ENCODE assay signal across 9 mouse cellular contexts in genomic region chr7:44984833-44985164, GRCm38 (mm10). TPM values are rescaled to one million over a fixed set of nuclear protein-coding genes. Genes with fewer than 3 reads are reported as not detected.
DNase-seq lines count a peak whose midpoint lies in the region; ATAC-seq and TF ChIP-seq lines count a peak whose summit lies in the region.
"Had no signal": no experiment of that assay in that cellular context is flagged by ENCODE, and none has a peak within 500 bp of the region (broad histone marks: within the 10 kb centered on the region; RNA-seq: fewer than 3 reads in every experiment).

No protein-coding gene starts in this region.

- 33% methylated on average over 3 of the region's 3 CpGs for WGBS in kidney, postnatal 0 days
- WGBS in kidney, adult 2 months = 45% methylated on average over 3 of the region's 3 CpGs
- 59% methylated on average over 3 of the region's 3 CpGs for WGBS in forebrain, embryonic 10.5 days
- 49% methylated on average over 3 of the region's 3 CpGs for WGBS in limb, embryonic 11.5 days
- 46% methylated on average over 3 of the region's 3 CpGs for WGBS in neural tube, embryonic 14.5 days

- H3K27ac ChIP-seq in kidney, postnatal 0 days = 0 out of 2 replicates have a peak overlapping the region, but pooled peaks have one; percentile 96
- H3K27ac ChIP-seq in kidney, adult 2 months (ENCODE audit: insufficient read depth, low read depth, low read length) = no peak overlapping the region
- H3K27ac ChIP-seq in forebrain, embryonic 10.5 days = peak overlapping the region; percentile 99
- no peak overlapping the region for H3K27ac ChIP-seq in limb, embryonic 11.5 days (replicated peaks; ENCODE audit: low read depth, low read length)
- no peak overlapping the region for H3K27ac ChIP-seq in neural tube, embryonic 14.5 days (ENCODE audit: low read depth, low read length)

- TF ChIP-seq CTCF in kidney, postnatal 0 days (IDR thresholded peaks at IDR 0.05; ENCODE audit: low read depth) = no peak
- no peak for TF ChIP-seq CTCF in kidney, adult 2 months (conservative IDR thresholded peaks at IDR 0.05; ENCODE audit: insufficient read depth, insufficient read length, low read depth, low read length)

- H3K9ac ChIP-seq in kidney, postnatal 0 days (ENCODE audit: low read depth, low read length) = no peak overlapping the region
- H3K9ac ChIP-seq in limb, embryonic 11.5 days (ENCODE audit: low read length) = no peak overlapping the region; the same call in 1 of the 2 replicates
- no peak overlapping the region for H3K9ac ChIP-seq in neural tube, embryonic 14.5 days (replicated peaks; ENCODE audit: low read depth, low read length)

- H3K9me3 ChIP-seq in kidney, postnatal 0 days (replicated peaks; ENCODE audit: low read length) = no peaks in the 10 kb centered on the region
- no peaks in the 10 kb centered on the region for H3K9me3 ChIP-seq in forebrain, embryonic 10.5 days
- H3K9me3 ChIP-seq in limb, embryonic 11.5 days (ENCODE audit: control insufficient read depth, low read length) = no peaks in the 10 kb centered on the region
- no peaks in the 10 kb centered on the region for H3K9me3 ChIP-seq in neural tube, embryonic 14.5 days (ENCODE audit: control insufficient read depth, low read length)

- no peak for TF ChIP-seq POLR2A in kidney, adult 2 months (IDR thresholded peaks at IDR 0.05; ENCODE audit: low read depth, low read length)

- H3K36me3 ChIP-seq in kidney, postnatal 0 days (ENCODE audit: insufficient read depth, low read length) = peaks cover 23% of the 10 kb centered on the region
- H3K36me3 ChIP-seq in kidney, adult 2 months (ENCODE audit: control insufficient read depth, insufficient read depth, low read length) = peaks cover 6% of the 10 kb centered on the region; the same call in 1 of the 2 replicates
- H3K36me3 ChIP-seq in forebrain, embryonic 10.5 days (replicated peaks) = peaks cover 71% of the 10 kb centered on the region
- peaks cover 14% of the 10 kb centered on the region for H3K36me3 ChIP-seq in limb, embryonic 11.5 days (ENCODE audit: control insufficient read depth, insufficient read depth, low read length)
- H3K36me3 ChIP-seq in neural tube, embryonic 14.5 days (ENCODE audit: control insufficient read depth, insufficient read depth, low read length) = peaks cover 22% of the 10 kb centered on the region

- no peak for ATAC-seq in kidney, postnatal 0 days (replicated peaks; ENCODE audit: low FRiP score, low read depth)
- no peak for ATAC-seq in limb, embryonic 11.5 days (ENCODE audit: insufficient number of reproducible peaks, low FRiP score, low TSS enrichment, low read depth)
- no peak for ATAC-seq in neural tube, embryonic 14.5 days (ENCODE audit: low read depth)
- no peak for ATAC-seq in granulocyte monocyte progenitor cell, adult 5-6 weeks (replicated peaks; ENCODE audit: poor library complexity, severe bottlenecking)

- H3K4me1 ChIP-seq in kidney, postnatal 0 days (replicated peaks; ENCODE audit: insufficient read depth, low read length) = peaks cover 19% of the 10 kb centered on the region; the same call in 1 of the 2 replicates
- H3K4me1 ChIP-seq in kidney, adult 2 months (ENCODE audit: control insufficient read depth, insufficient read depth, low read length) = peaks cover 8% of the 10 kb centered on the region; the same call in 1 of the 2 replicates
- H3K4me1 ChIP-seq in forebrain, embryonic 10.5 days = peaks cover 42% of the 10 kb centered on the region
- peaks cover 9% of the 10 kb centered on the region for H3K4me1 ChIP-seq in limb, embryonic 11.5 days (ENCODE audit: control insufficient read depth, insufficient read depth, low read length)
- H3K4me1 ChIP-seq in neural tube, embryonic 14.5 days (ENCODE audit: control insufficient read depth, insufficient read depth, low read length) = peaks cover 26% of the 10 kb centered on the region

- peak overlapping the region; percentile 86 for H3K4me2 ChIP-seq in kidney, postnatal 0 days (ENCODE audit: low read length)
- H3K4me2 ChIP-seq in limb, embryonic 11.5 days (ENCODE audit: low read depth, severe bottlenecking) = peak overlapping the region; percentile 63
- peak overlapping the region; percentile 64 for H3K4me2 ChIP-seq in neural tube, embryonic 14.5 days (ENCODE audit: low read depth, low read length)

- no peaks in the 10 kb centered on the region for H3K27me3 ChIP-seq in kidney, postnatal 0 days (ENCODE audit: insufficient read depth, low read length)
- H3K27me3 ChIP-seq in kidney, adult 2 months (replicated peaks; ENCODE audit: control insufficient read depth, insufficient read depth, low read length) = no peaks in the 10 kb centered on the region
- no peaks in the 10 kb centered on the region for H3K27me3 ChIP-seq in forebrain, embryonic 10.5 days (ENCODE audit: poor library complexity, severe bottlenecking)
- H3K27me3 ChIP-seq in limb, embryonic 11.5 days (ENCODE audit: control insufficient read depth, insufficient read depth, low read length) = no peaks in the 10 kb centered on the region
- no peaks in the 10 kb centered on the region for H3K27me3 ChIP-seq in neural tube, embryonic 14.5 days (ENCODE audit: control insufficient read depth, insufficient read depth, low read length)

- no peak for DNase-seq in kidney, postnatal 0 days (ENCODE audit: low spot score)
- no peak for DNase-seq in kidney, adult 2 months
- DNase-seq in forebrain, embryonic 10.5 days (ENCODE audit: extremely low spot score, low spot score) = no peak
- DNase-seq in limb, embryonic 11.5 days (ENCODE audit: low spot score) = no peak
- no peak for DNase-seq in embryo, embryonic 9.5 days (ENCODE audit: extremely low spot score)
- DNase-seq in kidney, adult 9 months = no peak

- 0 out of 2 replicates have a peak overlapping the region, but pooled peaks have one; percentile 97 for H3K4me3 ChIP-seq in kidney, postnatal 0 days (replicated peaks; ENCODE audit: low read depth, low read length)
- H3K4me3 ChIP-seq in kidney, adult 2 months (ENCODE audit: insufficient read depth, low read depth, low read length) = no peak overlapping the region
- peak overlapping the region; percentile 97 for H3K4me3 ChIP-seq in forebrain, embryonic 10.5 days
- H3K4me3 ChIP-seq in limb, embryonic 11.5 days (ENCODE audit: low read depth, low read length) = peak overlapping the region; percentile 70
- H3K4me3 ChIP-seq in neural tube, embryonic 14.5 days (ENCODE audit: low read depth, low read length) = peak overlapping the region; percentile 90

RNA-seq across cellular contexts. Expression of gene Prmt1, which starts 1.6 kb away (rescaled TPM):
- polyA plus RNA-seq in kidney, postnatal 0 days (2015; fragmentation: Nextera tagmentation; extraction: Ambion mirVana) = 414 and 449 TPM in 2 replicates
- 89.9 and 95.4 TPM in 2 replicates for polyA plus RNA-seq in kidney, adult 2 months (2012; rRNA removed)
- polyA plus RNA-seq in forebrain, embryonic 10.5 days (2016; fragmentation: Nextera tagmentation; extraction: Ambion mirVana) = 909 and 984 TPM in 2 replicates
- polyA plus RNA-seq in limb, embryonic 11.5 days (2014; fragmentation: Nextera tagmentation; extraction: Ambion mirVana) = 332 and 334 TPM in 2 replicates
- polyA plus RNA-seq in neural tube, embryonic 14.5 days (2014; fragmentation: Nextera tagmentation; extraction: Ambion mirVana) = 189 and 206 TPM in 2 replicates
- total RNA-seq in granulocyte monocyte progenitor cell, adult 5-6 weeks (2014; fragmentation: Nextera tagmentation) = 104 and 115 TPM in 2 replicates
- total RNA-seq in granulocyte monocyte progenitor cell, adult 5-6 weeks (2017) = 138 and 190 TPM in 2 replicates

RNA-seq across cellular contexts. Expression of gene Cpt1c, which starts 10.1 kb away (rescaled TPM):
- 13.2 and 13.7 TPM in 2 replicates for polyA plus RNA-seq in kidney, postnatal 0 days (2015; fragmentation: Nextera tagmentation; extraction: Ambion mirVana)
- polyA plus RNA-seq in kidney, adult 2 months (2012; rRNA removed) = 5.6 and 8.5 TPM in 2 replicates
- 19.4 and 20.8 TPM in 2 replicates for polyA plus RNA-seq in forebrain, embryonic 10.5 days (2016; fragmentation: Nextera tagmentation; extraction: Ambion mirVana)
- polyA plus RNA-seq in limb, embryonic 11.5 days (2014; fragmentation: Nextera tagmentation; extraction: Ambion mirVana) = 17.5 and 22.1 TPM in 2 replicates
- polyA plus RNA-seq in neural tube, embryonic 14.5 days (2014; fragmentation: Nextera tagmentation; extraction: Ambion mirVana) = 54.3 and 60.3 TPM in 2 replicates
- total RNA-seq in granulocyte monocyte progenitor cell, adult 5-6 weeks (2014; fragmentation: Nextera tagmentation) = not detected in 2 replicates
- total RNA-seq in granulocyte monocyte progenitor cell, adult 5-6 weeks (2017) = not detected in 2 replicates
- total RNA-seq: neutrophil, adult 5-6 weeks had no signal

RNA-seq across cellular contexts. Expression of gene Irf3, which starts 12.6 kb away (rescaled TPM):
- polyA plus RNA-seq in kidney, postnatal 0 days (2015; fragmentation: Nextera tagmentation; extraction: Ambion mirVana) = 73.6 and 76.0 TPM in 2 replicates
- polyA plus RNA-seq in kidney, adult 2 months (2012; rRNA removed) = 105 and 107 TPM in 2 replicates
- polyA plus RNA-seq in forebrain, embryonic 10.5 days (2016; fragmentation: Nextera tagmentation; extraction: Ambion mirVana) = 70.5 and 76.0 TPM in 2 replicates
- polyA plus RNA-seq in limb, embryonic 11.5 days (2014; fragmentation: Nextera tagmentation; extraction: Ambion mirVana) = 73.9 and 83.5 TPM in 2 replicates
- 53.8 and 60.2 TPM in 2 replicates for polyA plus RNA-seq in neural tube, embryonic 14.5 days (2014; fragmentation: Nextera tagmentation; extraction: Ambion mirVana)
- total RNA-seq in granulocyte monocyte progenitor cell, adult 5-6 weeks (2014; fragmentation: Nextera tagmentation) = 76.6 and 105 TPM in 2 replicates
- 87.5 and 88.9 TPM in 2 replicates for total RNA-seq in granulocyte monocyte progenitor cell, adult 5-6 weeks (2017)

RNA-seq across cellular contexts. Expression of gene Bcl2l12, which starts 13.7 kb away (rescaled TPM):
- 42.8 and 43.4 TPM in 2 replicates for polyA plus RNA-seq in kidney, postnatal 0 days (2015; fragmentation: Nextera tagmentation; extraction: Ambion mirVana)
- polyA plus RNA-seq in kidney, adult 2 months (2012; rRNA removed) = 20.0 and 21.4 TPM in 2 replicates
- 80.7 and 83.9 TPM in 2 replicates for polyA plus RNA-seq in forebrain, embryonic 10.5 days (2016; fragmentation: Nextera tagmentation; extraction: Ambion mirVana)
- polyA plus RNA-seq in limb, embryonic 11.5 days (2014; fragmentation: Nextera tagmentation; extraction: Ambion mirVana) = 91.7 and 91.9 TPM in 2 replicates
- polyA plus RNA-seq in neural tube, embryonic 14.5 days (2014; fragmentation: Nextera tagmentation; extraction: Ambion mirVana) = 6.4 and 9.5 TPM in 2 replicates
- total RNA-seq in granulocyte monocyte progenitor cell, adult 5-6 weeks (2014; fragmentation: Nextera tagmentation) = 19.4 and 57.9 TPM in 2 replicates
- 18.4 and 32.9 TPM in 2 replicates for total RNA-seq in granulocyte monocyte progenitor cell, adult 5-6 weeks (2017)

RNA-seq across cellular contexts. Expression of gene Scaf1, which starts 31.4 kb away (rescaled TPM):
- polyA plus RNA-seq in kidney, postnatal 0 days (2015; fragmentation: Nextera tagmentation; extraction: Ambion mirVana) = 25.6 and 27.3 TPM in 2 replicates
- 38.8 and 41.1 TPM in 2 replicates for polyA plus RNA-seq in kidney, adult 2 months (2012; rRNA removed)
- 39.9 and 41.0 TPM in 2 replicates for polyA plus RNA-seq in forebrain, embryonic 10.5 days (2016; fragmentation: Nextera tagmentation; extraction: Ambion mirVana)
- 52.0 and 60.3 TPM in 2 replicates for polyA plus RNA-seq in limb, embryonic 11.5 days (2014; fragmentation: Nextera tagmentation; extraction: Ambion mirVana)
- polyA plus RNA-seq in neural tube, embryonic 14.5 days (2014; fragmentation: Nextera tagmentation; extraction: Ambion mirVana) = 61.6 and 68.6 TPM in 2 replicates
- 28.6 and 29.8 TPM in 2 replicates for total RNA-seq in granulocyte monocyte progenitor cell, adult 5-6 weeks (2014; fragmentation: Nextera tagmentation)
- total RNA-seq in granulocyte monocyte progenitor cell, adult 5-6 weeks (2017) = 15.7 and 17.8 TPM in 2 replicates

Comparison
In these comparisons a context has a peak if more than half of its experiments do, and no peak if none do; other contexts are left out.
1. H3K27ac ChIP-seq: peak in kidney, postnatal 0 days (single experiment) and forebrain, embryonic 10.5 days (single experiment); none in kidney, adult 2 months (single experiment), limb, embryonic 11.5 days (single experiment) and neural tube, embryonic 14.5 days (single experiment).
2. Peak in every context shown above with its lines, with median percentiles within 50 percentile points of each other: H3K4me2 ChIP-seq.